Mouse (Mus musculus) fibroblast of lung, adult 2 months (primary cell): ENCODE measurements around the gene Gm14326.
"Not testable (repeated sequence)": the region's sequence is repeated elsewhere in the genome, so short reads cannot be mapped to it uniquely, and the experiment has no call there.

Source experiments
- DNase-seq: peaks from one replicate; pipeline ENCODE4 v3.0.0-alpha.2; 2011; ENCODE audit warnings: low read depth

The Gm14326 gene

DNA sequence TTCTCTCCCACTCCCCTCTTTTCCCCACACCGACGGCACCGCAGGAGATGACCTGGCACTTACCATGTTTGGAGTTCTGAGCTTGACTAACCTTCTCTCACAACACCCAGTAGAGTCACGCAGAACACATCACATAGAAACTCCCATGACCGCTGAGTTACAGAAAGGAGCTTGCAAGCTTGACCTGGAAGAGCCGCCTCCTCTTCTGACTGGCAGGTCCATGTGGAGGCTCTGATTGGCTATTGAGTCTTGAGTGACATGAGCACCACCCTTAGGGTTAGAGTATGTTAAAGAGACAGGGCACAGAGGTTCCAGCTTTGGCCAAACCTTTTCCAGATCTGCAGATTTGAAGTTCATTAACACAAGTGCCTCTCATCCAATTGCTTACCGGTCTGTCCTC lies at the start of gene Gm14326:
Gene Gm14326, minus strand, starts transcription at position 153 of the 400 bp plus-strand sequence.
- DNase-seq = not testable (repeated sequence)

DNA sequence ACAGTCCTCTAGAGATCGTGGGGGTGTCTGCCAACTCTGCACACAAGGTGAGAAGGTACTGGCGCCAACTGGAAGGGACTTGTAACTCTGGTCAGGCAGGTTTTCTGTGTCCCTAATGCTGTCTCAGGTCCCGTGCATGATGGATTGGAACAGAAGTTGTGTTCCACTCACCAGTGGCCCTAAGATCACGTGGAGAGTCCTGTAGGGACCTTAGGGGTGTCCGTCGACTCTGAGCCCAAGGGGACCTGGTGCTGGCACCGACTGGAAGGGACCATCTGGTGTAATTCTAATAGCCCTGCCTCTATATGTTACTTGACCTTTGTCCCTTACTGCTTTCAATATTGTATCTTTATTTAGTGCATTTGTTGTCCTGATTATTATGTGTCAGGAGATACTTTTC lies 17.7 kb upstream of the Gm14326 start:
- not testable (repeated sequence) for DNase-seq

DNA sequence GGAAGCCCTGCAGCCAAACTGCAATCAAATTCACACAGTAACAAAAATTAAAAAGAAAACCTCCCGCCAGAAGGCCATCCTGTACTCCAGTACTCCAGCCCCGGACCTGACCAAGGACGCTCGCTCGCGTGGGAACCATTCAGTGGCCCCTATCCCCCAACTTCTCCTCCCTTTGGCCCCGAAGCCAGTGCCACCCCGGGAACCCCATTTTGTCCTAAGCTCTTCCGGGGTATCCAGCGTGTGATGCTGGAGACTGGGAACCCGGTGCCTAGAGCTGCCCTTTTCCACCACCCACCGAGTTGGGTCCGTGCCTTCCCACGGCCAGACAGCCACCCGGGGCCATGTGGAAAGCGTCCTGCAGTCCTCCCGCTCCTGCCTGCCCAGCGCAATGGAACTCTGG lies 363 bp downstream of the Gm14326 start:
- DNase-seq = not testable (repeated sequence)

DNA sequence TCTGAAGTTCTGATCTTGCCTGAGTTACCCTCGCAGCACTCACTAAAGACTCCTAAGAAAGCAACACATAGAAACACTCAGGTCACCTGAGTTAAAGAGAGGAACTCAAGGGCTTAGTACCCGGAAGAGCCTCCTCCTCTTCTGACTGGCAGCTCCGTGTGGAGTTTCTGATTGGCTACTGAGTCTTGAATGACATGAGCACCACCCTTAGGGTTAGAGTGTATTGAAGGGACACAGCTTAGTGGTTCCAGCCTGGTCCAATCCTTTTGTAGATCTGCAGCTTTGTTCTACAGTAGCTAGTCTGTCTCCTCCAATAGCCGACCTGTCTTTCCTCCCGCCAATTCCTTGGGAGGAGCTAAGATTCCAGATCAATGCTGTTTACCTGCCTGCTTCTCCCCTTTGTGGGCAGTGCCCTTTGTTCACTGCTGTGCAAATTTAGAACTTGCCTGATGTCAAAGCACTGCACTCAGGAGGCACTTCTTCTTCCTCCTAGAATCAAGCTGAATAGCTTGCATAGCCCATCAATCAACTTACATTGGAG lies 31.5 kb downstream of the Gm14326 start, which contains the start of gene Zfp972:
Gene Zfp972, minus strand, starts transcription at position 51 of the 541 bp plus-strand sequence.
- not testable (repeated sequence) for DNase-seq

DNA sequence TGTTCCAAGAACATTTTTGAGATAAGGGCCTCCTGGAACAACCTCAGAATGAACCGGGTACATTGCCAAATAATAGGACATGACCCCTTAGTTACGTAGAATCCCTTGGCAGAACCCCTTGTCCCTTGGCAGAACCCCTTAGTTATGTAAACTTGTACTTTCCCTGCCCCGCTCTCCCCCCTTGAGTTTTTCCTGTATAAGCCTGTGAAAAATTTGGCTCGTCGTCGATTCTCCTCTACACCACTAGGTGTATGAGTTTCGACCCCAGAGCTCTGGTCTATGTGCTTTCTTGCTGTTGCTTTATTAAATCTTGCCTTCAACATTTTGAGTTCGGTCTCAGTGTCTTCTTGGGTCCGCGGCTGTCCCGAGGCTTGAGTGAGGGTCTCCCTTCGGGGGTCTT lies 53.8 kb downstream of the Gm14326 start:
- DNase-seq = not testable (repeated sequence)

DNA sequence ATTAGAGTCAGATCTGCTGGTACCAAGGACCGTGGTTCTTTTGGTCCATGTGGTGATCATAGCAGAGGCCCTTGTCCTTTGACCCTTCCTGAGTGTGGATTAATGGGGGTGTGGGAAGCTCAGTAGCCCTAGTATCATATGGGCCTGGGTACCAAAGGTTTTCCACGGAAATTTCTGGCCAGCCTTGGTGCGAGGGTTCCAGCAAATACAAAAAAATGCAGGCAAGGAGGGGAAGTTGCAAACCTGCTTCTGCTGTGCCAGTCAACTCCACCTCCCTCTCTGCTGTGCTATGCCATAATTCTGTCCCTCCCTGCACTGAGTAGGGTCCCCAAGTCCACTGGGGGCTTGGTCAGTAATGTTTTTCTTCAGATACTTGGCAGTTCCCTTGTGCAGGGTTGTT lies 58.9 kb downstream of the Gm14326 start:
- DNase-seq = not testable (repeated sequence)

DNA sequence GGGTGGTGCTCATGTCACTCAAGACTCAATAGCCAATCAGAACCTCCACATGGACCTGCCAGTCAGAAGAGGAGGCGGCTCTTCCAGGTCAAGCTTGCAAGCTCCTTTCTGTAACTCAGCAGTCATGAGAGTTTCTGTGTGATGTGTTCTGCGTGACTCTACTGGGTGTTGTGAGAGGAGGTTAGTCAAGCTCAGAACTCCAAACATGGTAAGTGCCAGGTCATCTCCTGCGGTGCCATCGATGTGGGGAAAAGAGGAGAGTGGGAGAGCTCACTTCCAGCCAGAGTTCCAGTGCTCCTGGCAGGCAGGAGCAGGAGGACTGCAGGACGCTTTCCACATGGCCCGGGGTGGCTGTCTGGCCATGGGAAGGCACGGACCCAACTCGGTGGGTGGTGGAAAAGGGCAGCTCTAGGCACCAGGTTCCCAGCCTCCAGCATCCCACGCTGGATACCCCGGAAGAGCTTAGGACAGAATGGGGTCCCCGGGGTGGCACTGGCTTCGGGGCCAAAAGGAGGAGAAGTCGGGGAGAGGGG lies 60.0 kb downstream of the Gm14326 start, which contains the start of gene Gm14327:
Gene Gm14327, plus strand, starts transcription at position 51 of the 533 bp plus-strand sequence.
- DNase-seq = peak; percentile 0

DNA sequence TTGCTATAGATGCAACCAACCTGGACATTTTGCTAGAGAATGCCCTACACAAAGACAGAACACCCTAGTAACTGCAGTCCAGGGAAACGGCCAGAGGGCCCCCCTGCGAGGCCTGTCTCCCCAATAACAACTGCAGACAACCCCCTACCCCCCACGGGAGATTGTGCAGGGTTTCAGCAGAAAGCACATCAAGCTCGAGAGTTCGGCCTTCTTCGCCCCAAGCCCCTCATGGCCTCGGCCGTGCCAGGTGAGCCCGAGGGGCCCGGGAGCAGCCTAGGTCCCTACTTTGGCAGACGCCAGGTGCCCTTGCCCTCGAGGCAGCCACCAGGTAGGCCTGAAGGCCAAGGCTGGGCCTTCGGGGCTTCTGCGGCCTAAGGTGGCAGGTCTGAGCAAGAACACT lies 69.4 kb downstream of the Gm14326 start:
- DNase-seq = not testable (repeated sequence)
